Mouse (Mus musculus) liver, embryonic 15.5 days (tissue): ENCODE results near the gene Gm20521. TPM values are rescaled to one million over a fixed set of nuclear protein-coding genes. Genes with fewer than 3 reads are reported as not detected.

Source experiments
- ATAC-seq: fragments of 200-750 bp; cut with Nextera tagmentation; 2 replicates; pipeline ENCODE4 v1.8.0; 2017; ENCODE audit warnings: moderate number of reproducible peaks, mild to moderate bottlenecking, moderate library complexity; ENCODE audit not compliant: insufficient read depth
- H3K27ac ChIP-seq: fragments of 300-500 bp; sonication (generic); replicated peaks from 2 replicates; pipeline ENCODE4 v1.5.1; 2015; ENCODE audit warnings: mild to moderate bottlenecking, inconsistent platforms
- H3K27me3 ChIP-seq: fragments of 300-500 bp; sonication (generic); 2 replicates; pipeline ENCODE4 v1.6.1; 2015; ENCODE audit warnings: mild to moderate bottlenecking, inconsistent platforms
- H3K36me3 ChIP-seq: fragments of 300-500 bp; sonication (generic); replicated peaks from 2 replicates; pipeline ENCODE4 v1.6.1; 2015; ENCODE audit warnings: moderate library complexity, mild to moderate bottlenecking, inconsistent platforms
- H3K4me1 ChIP-seq: fragments of 300-500 bp; sonication (generic); replicated peaks from 2 replicates; pipeline ENCODE4 v1.6.1; 2015; ENCODE audit warnings: inconsistent platforms
- H3K4me2 ChIP-seq: fragments of 300-500 bp; sonication (generic); 2 replicates; pipeline ENCODE4 v1.6.1; 2015; ENCODE audit warnings: moderate library complexity, mild to moderate bottlenecking, inconsistent platforms
- H3K4me3 ChIP-seq: fragments of 300-500 bp; sonication (generic); replicated peaks from 2 replicates; pipeline ENCODE4 v1.5.1; 2015; ENCODE audit warnings: mild to moderate bottlenecking, inconsistent platforms
- H3K9ac ChIP-seq: fragments of 300-500 bp; sonication (generic); 2 replicates; pipeline ENCODE4 v1.6.1; 2015; ENCODE audit warnings: moderate library complexity, mild to moderate bottlenecking, inconsistent platforms
- H3K9me3 ChIP-seq: fragments of 300-500 bp; sonication (generic); replicated peaks from 2 replicates; pipeline ENCODE4 v1.6.1; 2016; ENCODE audit warnings: inconsistent platforms
- WGBS: fragments of 180-500 bp; shearing (Covaris S2); methylation state at CpG from one replicate; pipeline ENCODE4 v1.1.7; 2015; ENCODE audit warnings: mixed read lengths; ENCODE audit not compliant: insufficient replicate concordance; 5-methylcytosine and 5-hydroxymethylcytosine counted together
- polyA plus RNA-seq: library from polyadenylated mRNA; unstranded; fragments of >200 nt; fragmentation: Nextera tagmentation; extraction: Ambion mirVana; gene quantifications from 2 replicates; pipeline ENCODE4 v1.2.1, GENCODE M21; 2015

Gm20521 gene
- polyA plus RNA-seq, 1 experiment from 2014 or later, result not detected

- H3K27me3 ChIP-seq, result peaks cover 8% of the 10 kb centered on the region; the same call in 1 of the 2 replicates
- H3K4me3 ChIP-seq, result no peak overlapping the region
- WGBS, result 69% methylated on average over 16 of the region's 16 CpGs
- H3K9ac ChIP-seq, result no peak overlapping the region
- no peaks in the 10 kb centered on the region for H3K4me1 ChIP-seq
- no peak overlapping the region for H3K4me2 ChIP-seq
- H3K9me3 ChIP-seq, result no peaks in the 10 kb centered on the region
- no peak for ATAC-seq
- H3K27ac ChIP-seq, result no peak overlapping the region
- no peaks in the 10 kb centered on the region for H3K36me3 ChIP-seq
Measured at GRCm38 (mm10) chr14:54937361-54938182, 54.3 kb downstream of the Gm20521 start.

- WGBS, result 63% methylated on average over 15 of the region's 15 CpGs
- H3K27ac ChIP-seq, result no peak overlapping the region
- H3K36me3 ChIP-seq, result no peaks in the 10 kb centered on the region
- no peaks in the 10 kb centered on the region for H3K9me3 ChIP-seq
- no peak overlapping the region for H3K9ac ChIP-seq
- H3K4me1 ChIP-seq, result no peaks in the 10 kb centered on the region
- peaks cover 8% of the 10 kb centered on the region; the same call in 1 of the 2 replicates for H3K27me3 ChIP-seq
- H3K4me3 ChIP-seq, result no peak overlapping the region
- H3K4me2 ChIP-seq, result no peak overlapping the region
- ATAC-seq, result no peak
Measured at GRCm38 (mm10) chr14:54938431-54939219, 55.4 kb downstream of the Gm20521 start.

- Histone ChIP-seq H3K4me3 (no peak overlapping the region), H3K4me1 (no peaks in the 10 kb centered on the region), H3K9me3 (no peaks in the 10 kb centered on the region), H3K4me2 (no peak overlapping the region), H3K36me3 (no peaks in the 10 kb centered on the region), H3K27ac (no peak overlapping the region), H3K27me3 (peaks cover 8% of the 10 kb centered on the region; the same call in 1 of the 2 replicates), H3K9ac (no peak overlapping the region)
- no peak for ATAC-seq
- 35% methylated on average over 12 of the region's 12 CpGs for WGBS
Measured at GRCm38 (mm10) chr14:54939434-54940175, 56.4 kb downstream of the Gm20521 start.

GRCm38 (mm10) chr14:54940176-54940530 lies 56.9 kb downstream of the Gm20521 start:
- Histone ChIP-seq H3K9me3 (no peaks in the 10 kb centered on the region), H3K4me1 (no peaks in the 10 kb centered on the region), H3K9ac (no peak overlapping the region), H3K4me3 (no peak overlapping the region), H3K36me3 (no peaks in the 10 kb centered on the region), H3K4me2 (no peak overlapping the region), H3K27ac (no peak overlapping the region), H3K27me3 (peaks cover 8% of the 10 kb centered on the region; the same call in 1 of the 2 replicates)
- 48% methylated on average over 3 of the region's 3 CpGs for WGBS
- no peak for ATAC-seq

- Histone ChIP-seq H3K27ac (no peak overlapping the region), H3K36me3 (no peaks in the 10 kb centered on the region), H3K9me3 (no peaks in the 10 kb centered on the region), H3K4me1 (no peaks in the 10 kb centered on the region), H3K9ac (no peak overlapping the region), H3K4me2 (no peak overlapping the region), H3K4me3 (no peak overlapping the region), H3K27me3 (peaks cover 8% of the 10 kb centered on the region; the same call in 1 of the 2 replicates)
- no peak for ATAC-seq
- whole genome bisulfite sequencing, result 43% methylated on average over 13 of the region's 13 CpGs
Measured at GRCm38 (mm10) chr14:54941024-54941978, 58.1 kb downstream of the Gm20521 start.

- Histone ChIP-seq H3K27me3 (0 out of 2 replicates have a peak, but pooled peaks cover 8% of the 10 kb centered on the region), H3K9me3 (no peaks in the 10 kb centered on the region), H3K4me1 (no peaks in the 10 kb centered on the region), H3K4me3 (no peak overlapping the region), H3K36me3 (no peaks in the 10 kb centered on the region), H3K9ac (no peak overlapping the region), H3K27ac (no peak overlapping the region), H3K4me2 (no peak overlapping the region)
- WGBS, result 62% methylated on average over 8 of the region's 8 CpGs
- no peak for ATAC-seq
Measured at GRCm38 (mm10) chr14:54942479-54942878, 59.2 kb downstream of the Gm20521 start.

GRCm38 (mm10) chr14:54943971-54944370 lies 60.7 kb downstream of the Gm20521 start:
- H3K4me3 ChIP-seq, result no peak overlapping the region
- H3K36me3 ChIP-seq, result no peaks in the 10 kb centered on the region
- no peaks in the 10 kb centered on the region for H3K9me3 ChIP-seq
- H3K9ac ChIP-seq, result no peak overlapping the region
- H3K27ac ChIP-seq, result no peak overlapping the region
- H3K27me3 ChIP-seq, result 0 out of 2 replicates have a peak, but pooled peaks cover 8% of the 10 kb centered on the region
- 79% methylated on average over 7 of the region's 7 CpGs for WGBS
- no peak for ATAC-seq
- no peaks in the 10 kb centered on the region for H3K4me1 ChIP-seq
- H3K4me2 ChIP-seq, result no peak overlapping the region

GRCm38 (mm10) chr14:54944939-54945338 lies 61.7 kb downstream of the Gm20521 start:
- Histone ChIP-seq H3K4me1 (no peaks in the 10 kb centered on the region), H3K9ac (no peak overlapping the region), H3K27me3 (0 out of 2 replicates have a peak, but pooled peaks cover 8% of the 10 kb centered on the region), H3K4me2 (no peak overlapping the region), H3K36me3 (no peaks in the 10 kb centered on the region), H3K4me3 (no peak overlapping the region), H3K27ac (no peak overlapping the region), H3K9me3 (no peaks in the 10 kb centered on the region)
- no peak for ATAC-seq
- 31% methylated on average over 2 of the region's 2 CpGs for WGBS

GRCm38 (mm10) chr14:54945975-54946704 lies 62.9 kb downstream of the Gm20521 start:
- Histone ChIP-seq H3K9me3 (no peaks in the 10 kb centered on the region), H3K4me2 (no peak overlapping the region), H3K27ac (no peak overlapping the region), H3K4me1 (no peaks in the 10 kb centered on the region), H3K27me3 (0 out of 2 replicates have a peak, but pooled peaks cover 6% of the 10 kb centered on the region), H3K9ac (no peak overlapping the region), H3K36me3 (no peaks in the 10 kb centered on the region), H3K4me3 (no peak overlapping the region)
- no peak for ATAC-seq
- WGBS, result 66% methylated on average over 19 of the region's 19 CpGs
